Mouse (Mus musculus): ENCODE data around the gene Pcbd2.

DNA sequence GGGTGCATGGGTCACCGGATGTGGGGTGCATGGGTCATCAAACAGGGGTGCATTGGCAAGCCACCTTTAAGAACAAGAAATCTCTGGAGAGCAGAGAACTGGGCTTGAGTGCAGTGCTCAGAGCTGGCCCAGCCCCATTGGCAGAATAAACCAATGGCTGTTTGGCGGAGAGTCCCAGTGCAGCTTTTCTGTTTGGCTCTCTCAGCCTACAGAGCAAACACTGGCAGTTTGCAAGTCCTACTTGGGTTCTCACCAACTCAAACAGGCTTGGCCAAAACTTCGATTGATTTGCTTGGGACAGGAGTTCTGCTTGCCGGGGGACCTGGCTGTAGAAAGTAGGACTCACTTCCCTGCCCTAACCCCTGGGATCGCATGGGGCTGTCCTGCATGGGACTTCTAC is 83.8 kb downstream of the Pcbd2 start:
- TF ChIP-seq CTCF (IDR thresholded peaks at IDR 0.05; ENCODE audit: extremely low read depth, insufficient read depth, insufficient read length, insufficient replicate concordance) (no peak), POLR2A (IDR thresholded peaks at IDR 0.05; ENCODE audit: low read depth, low read length) (no peak)

All from spleen, adult 2 months (tissue).